Mouse (Mus musculus) C3H10T1/2 (cell line): ENCODE measurements around the gene Serpine1. TPM values are rescaled to one million over a fixed set of nuclear protein-coding genes. Genes with fewer than 3 reads are reported as not detected.

Source experiments
- polyA plus RNA-seq, 2 experiments: library from polyadenylated mRNA; unstranded; fragments of >200 nt; fragmentation: generic; extraction: Trizol; gene quantifications; one replicate each; pipeline ENCODE4 v1.2.1; 2012; ENCODE audit warnings: missing spikeins in 2 of 2

The Serpine1 gene
- polyA plus RNA-seq: 1 to 10 TPM; 2.4 to 9.3 TPM

GRCm38 (mm10) chr5:137072079-137072960 lies at the start of gene Serpine1:
Gene Serpine1 (minus strand): TSS chr5:137072268.

GRCm38 (mm10) chr5:137115866-137116847 lies 44.1 kb upstream of the Serpine1 start, which contains the start of gene Trim56:
Gene Trim56 (minus strand): TSS chr5:137116209.

GRCm38 (mm10) chr5:137045402-137046323 lies 26.4 kb downstream of the Serpine1 start, which contains the start of gene Ap1s1:
Gene Ap1s1 (minus strand): TSS chr5:137046135.

GRCm38 (mm10) chr5:137026092-137026491 lies 46.0 kb downstream of the Serpine1 start, which contains the start of gene Vgf:
Gene Vgf (plus strand): TSS chr5:137026392.

Other genes with a start within 250 kb of the Serpine1 start
- gene Col26a1, start 189.1 kb downstream of the Serpine1 start, polyA plus RNA-seq: under 1 TPM in 1 of 2 experiments, not detected in 1; 0.71 TPM
- 10 to 100 TPM; 62.7 to 70.5 TPM for gene Ift22, start 164.1 kb downstream of the Serpine1 start, polyA plus RNA-seq
- 100 to 1,000 TPM; 331 to 358 TPM for gene Fis1, start 119.0 kb downstream of the Serpine1 start, polyA plus RNA-seq
- under 1 TPM; 0.13 to 0.53 TPM for gene Cldn15, start 105.7 kb downstream of the Serpine1 start, polyA plus RNA-seq
- 100 to 1,000 TPM in 1 of 2 experiments, 10 to 100 TPM in 1; 67.6 to 114 TPM for gene Plod3, start 85.2 kb downstream of the Serpine1 start, polyA plus RNA-seq
- gene Znhit1, start 84.2 kb downstream of the Serpine1 start, polyA plus RNA-seq: 100 to 1,000 TPM; 105 to 169 TPM
- under 1 TPM; 0.06 to 0.27 TPM for gene Vgf, start 45.9 kb downstream of the Serpine1 start, polyA plus RNA-seq
- gene Ap1s1, start 26.1 kb downstream of the Serpine1 start, polyA plus RNA-seq: 100 to 1,000 TPM; 195 to 337 TPM
- gene Trim56, start 43.9 kb upstream of the Serpine1 start, polyA plus RNA-seq: 1 to 10 TPM in 1 of 2 experiments, under 1 TPM in 1; 0.49 to 8.3 TPM
- not detected for gene Muc3, start 77.1 kb upstream of the Serpine1 start, polyA plus RNA-seq
- gene Muc3a, start 140.1 kb upstream of the Serpine1 start, polyA plus RNA-seq: not detected
- under 1 TPM; 0.02 to 0.06 TPM for gene Ache, start 215.3 kb upstream of the Serpine1 start, polyA plus RNA-seq
- gene Ufsp1, start 222.4 kb upstream of the Serpine1 start, polyA plus RNA-seq: 10 to 100 TPM in 1 of 2 experiments, 1 to 10 TPM in 1; 3.2 to 12.3 TPM
- gene Srrt, start 235.4 kb upstream of the Serpine1 start, polyA plus RNA-seq: 100 to 1,000 TPM in 1 of 2 experiments, 10 to 100 TPM in 1; 73.5 to 116 TPM
- 10 to 100 TPM; 88.5 to 94.3 TPM for gene Trip6, start 242.1 kb upstream of the Serpine1 start, polyA plus RNA-seq